Mouse (Mus musculus) cerebellum, adult 2 months (tissue): ENCODE data around the gene Fsip1. TPM values are rescaled to one million over a fixed set of nuclear protein-coding genes. Genes with fewer than 3 reads are reported as not detected.

Experiments used
- DNase-seq, 2 experiments: peaks; one replicate each; pipeline ENCODE4 v3.0.0; 2021
- H3K27ac ChIP-seq: fragments of 200-500 bp; 2 replicates; pipeline ENCODE4 v1.5.1; 2012; ENCODE audit warnings: low read length, control low read depth, inconsistent platforms; ENCODE audit not compliant: insufficient read depth
- H3K27me3 ChIP-seq: fragments of 200-500 bp; 2 replicates; pipeline ENCODE4 v1.6.1; 2012; ENCODE audit warnings: inconsistent platforms, mild to moderate bottlenecking, low read length, moderate library complexity; ENCODE audit not compliant: control insufficient read depth, insufficient read depth
- H3K4me1 ChIP-seq: fragments of 200-500 bp; 2 replicates; pipeline ENCODE4 v1.6.1; 2011; ENCODE audit warnings: low read length; ENCODE audit not compliant: control insufficient read depth, insufficient read depth
- H3K4me3 ChIP-seq: fragments of 200-500 bp; replicated peaks from 2 replicates; pipeline ENCODE3; 2011; ENCODE audit warnings: mild to moderate bottlenecking, low read depth, low read length, control low read depth; ENCODE audit not compliant: insufficient read depth
- CTCF ChIP-seq: fragments of 200-500 bp; IDR thresholded peaks from 2 replicates; pipeline ENCODE4 v1.5.1; 2011; ENCODE audit warnings: low read depth, mild to moderate bottlenecking, control low read depth, low read length, moderate library complexity, borderline replicate concordance; ENCODE audit not compliant: insufficient read depth
- POLR2A ChIP-seq: fragments of 200-500 bp; IDR thresholded peaks from 2 replicates; pipeline ENCODE4 v1.6.1; 2011; ENCODE audit warnings: low read length, control low read depth, borderline replicate concordance; ENCODE audit not compliant: insufficient read depth
- WGBS: fragments of 180-500 bp; shearing (Covaris S2); methylation state at CpG from one replicate; pipeline ENCODE4 v1.1.7; 2018; 5-methylcytosine and 5-hydroxymethylcytosine counted together
- polyA plus RNA-seq: library from polyadenylated mRNA; depleted of rRNA; stranded (reverse); fragments of >200 nt; gene quantifications from 2 replicates; pipeline ENCODE4 v1.2.3, GENCODE M21; 2012

The Fsip1 gene
- polyA plus RNA-seq, 1 experiment, result 0.38 TPM

DNA sequence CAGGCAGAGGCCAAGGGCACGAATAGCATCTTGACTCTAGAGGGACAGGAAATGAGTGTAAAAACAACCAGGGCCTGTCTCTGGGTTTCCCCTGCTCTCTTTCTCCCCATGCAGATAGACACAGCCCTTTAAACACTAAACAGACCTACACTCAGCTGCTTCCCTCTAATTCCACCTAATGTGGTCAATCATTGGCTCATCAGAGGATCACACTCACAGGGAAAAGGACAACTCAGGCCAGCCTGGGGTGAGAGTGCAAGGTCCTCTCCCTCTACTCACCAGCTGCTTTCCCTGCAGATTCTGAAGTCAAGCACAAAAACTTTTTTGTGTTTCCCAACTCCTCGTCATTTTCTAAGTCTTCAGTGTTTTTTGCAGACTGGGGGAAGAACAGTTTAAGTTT is 8.8 kb downstream of the Fsip1 start:
- no peak for TF ChIP-seq CTCF

DNA sequence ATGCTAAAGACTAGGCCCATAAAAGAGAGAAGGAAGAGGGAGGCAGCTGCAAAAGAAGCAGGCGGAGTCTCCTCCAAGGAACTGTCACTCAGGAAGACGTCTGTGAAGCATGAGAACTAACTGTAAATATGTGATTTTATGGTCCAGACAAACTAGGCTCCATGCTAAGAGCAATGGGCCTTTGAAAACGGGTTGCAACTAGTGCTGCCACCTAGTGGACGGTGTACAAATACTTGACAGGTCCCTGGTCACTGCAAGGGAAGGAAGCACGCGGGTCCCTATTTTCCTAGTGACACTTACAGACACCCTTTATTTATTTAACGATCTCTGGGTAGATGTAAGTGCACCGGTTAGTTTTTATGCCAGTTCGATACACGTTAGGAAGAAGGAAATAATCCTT is 10.9 kb downstream of the Fsip1 start:
- Histone ChIP-seq H3K27me3 (no peaks in the 10 kb centered on the region), H3K4me3 (no peak overlapping the region), H3K27ac (no peak overlapping the region), H3K4me1 (no peaks in the 10 kb centered on the region)
- 14% methylated on average over 10 of the region's 10 CpGs for WGBS
- TF ChIP-seq CTCF, result peak; percentile 77
- no peak for TF ChIP-seq POLR2A
- peak; percentile 46 to 60 for DNase-seq

More for the DNA sequence above, 8.8 kb downstream of the Fsip1 start:
- no peak overlapping the region for H3K27ac ChIP-seq
- H3K4me3 ChIP-seq, result no peak overlapping the region
- no peaks in the 10 kb centered on the region for H3K4me1 ChIP-seq
- no peaks in the 10 kb centered on the region for H3K27me3 ChIP-seq
- 57% methylated on average over 2 of the region's 2 CpGs for WGBS
- no peak for DNase-seq

DNA sequence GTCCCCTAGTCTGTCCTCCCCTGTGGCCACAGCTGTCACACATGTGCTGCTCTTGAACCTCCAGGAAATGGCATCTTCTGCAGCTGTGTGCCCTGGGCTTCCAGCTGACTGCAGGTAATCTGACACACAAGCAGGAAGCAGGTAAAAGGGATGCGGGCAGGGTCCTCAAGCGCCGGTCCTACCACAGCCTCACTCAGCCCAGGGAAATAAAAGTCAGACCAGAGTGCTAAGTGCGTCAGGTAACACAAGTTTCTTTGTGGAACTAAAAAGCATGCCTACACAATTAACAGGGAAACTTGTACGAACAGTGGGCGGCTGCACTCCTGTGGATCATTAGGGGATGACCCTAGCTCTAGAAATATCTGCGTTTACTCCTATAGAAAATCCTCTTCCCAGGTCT is 20.6 kb downstream of the Fsip1 start:
- TF ChIP-seq CTCF (no peak), POLR2A (no peak)
- Histone ChIP-seq H3K27me3 (no peaks in the 10 kb centered on the region), H3K4me3 (no peak overlapping the region), H3K4me1 (no peaks in the 10 kb centered on the region), H3K27ac (no peak overlapping the region)
- no peak for DNase-seq
- 83% methylated on average over 7 of the region's 7 CpGs for WGBS

DNA sequence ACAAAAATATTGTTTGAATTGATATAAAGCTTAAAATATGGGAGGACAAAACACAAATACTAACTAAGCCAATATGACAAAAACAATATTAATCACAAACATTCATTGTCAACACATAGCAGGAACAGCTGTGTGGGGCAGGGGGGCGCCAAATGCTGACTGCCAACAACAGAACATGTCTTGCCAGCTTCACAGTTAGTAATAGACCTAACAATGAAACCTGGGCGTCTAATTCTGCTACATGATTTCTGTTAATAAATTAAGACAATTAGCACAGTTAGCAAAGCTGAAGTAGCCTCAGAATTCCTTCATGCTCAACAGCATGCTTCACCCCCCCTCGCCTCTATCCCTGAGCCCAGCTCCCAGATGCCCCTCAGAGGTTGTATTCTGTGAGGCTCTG is 21.2 kb downstream of the Fsip1 start:
- no peak for DNase-seq
- WGBS, result 37% methylated on average over 3 of the region's 3 CpGs
- TF ChIP-seq CTCF, result no peak
- TF ChIP-seq POLR2A, result no peak

DNA sequence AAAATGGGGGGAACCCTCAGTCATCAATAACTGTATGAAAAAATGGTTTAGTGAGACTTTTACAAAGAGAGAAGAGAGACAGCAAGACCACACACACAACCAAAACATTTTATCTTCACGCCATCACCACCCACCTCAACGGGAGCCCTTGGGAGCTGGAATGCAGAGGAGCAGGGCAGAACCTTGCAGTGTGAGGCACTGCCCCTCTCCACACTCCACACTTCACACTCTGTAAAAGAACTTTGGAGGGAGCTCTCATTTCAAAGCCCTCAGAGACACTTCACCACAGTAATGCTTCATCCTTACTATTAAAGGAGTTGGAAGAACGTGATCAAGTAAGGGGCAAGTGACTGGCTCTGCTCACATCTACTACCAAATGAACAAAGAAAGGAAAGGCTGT is 26.2 kb downstream of the Fsip1 start:
- Histone ChIP-seq H3K27me3 (no peaks in the 10 kb centered on the region), H3K27ac (no peak overlapping the region), H3K4me1 (no peaks in the 10 kb centered on the region), H3K4me3 (no peak overlapping the region)
- WGBS, result 76% methylated on average over 3 of the region's 3 CpGs
- TF ChIP-seq POLR2A (no peak), CTCF (no peak)
- no peak for DNase-seq

More for the DNA sequence above, 21.2 kb downstream of the Fsip1 start:
- Histone ChIP-seq H3K4me1 (no peaks in the 10 kb centered on the region), H3K27me3 (no peaks in the 10 kb centered on the region), H3K4me3 (no peak overlapping the region), H3K27ac (no peak overlapping the region)

DNA sequence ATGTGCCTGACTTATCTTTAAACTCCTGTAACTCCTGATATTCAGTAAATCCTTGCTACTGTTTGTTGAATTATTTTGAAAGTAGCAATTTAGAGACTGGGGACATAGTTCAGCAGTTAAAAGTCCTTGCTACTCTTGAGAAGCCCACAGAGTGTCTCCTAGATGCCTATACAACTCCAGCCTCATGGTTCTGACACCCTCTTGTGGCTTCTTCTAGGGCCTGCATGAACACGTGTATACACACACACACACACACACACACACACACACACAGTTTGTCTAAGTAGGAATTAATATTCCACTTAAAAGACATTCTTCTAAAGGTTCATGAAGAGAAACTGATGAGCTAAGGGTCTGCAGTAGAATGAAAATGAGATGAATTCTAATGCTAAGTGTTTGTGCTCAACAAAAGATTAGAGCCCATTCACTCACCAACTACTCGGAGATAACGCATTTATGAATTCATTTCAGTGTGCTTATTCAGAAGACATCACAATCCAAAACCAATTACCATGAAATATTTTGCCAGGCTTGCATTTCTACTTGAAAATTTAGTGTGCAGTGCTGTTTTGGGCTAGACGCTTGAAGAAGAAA is 28.2 kb downstream of the Fsip1 start:
- H3K4me1 ChIP-seq, result no peaks in the 10 kb centered on the region
- H3K4me3 ChIP-seq, result no peak overlapping the region
- H3K27ac ChIP-seq, result no peak overlapping the region
- TF ChIP-seq CTCF, result no peak
- no peak for TF ChIP-seq POLR2A
- DNase-seq, result no peak
- WGBS, result 78% methylated on average over 4 of the region's 4 CpGs
- no peaks in the 10 kb centered on the region for H3K27me3 ChIP-seq

DNA sequence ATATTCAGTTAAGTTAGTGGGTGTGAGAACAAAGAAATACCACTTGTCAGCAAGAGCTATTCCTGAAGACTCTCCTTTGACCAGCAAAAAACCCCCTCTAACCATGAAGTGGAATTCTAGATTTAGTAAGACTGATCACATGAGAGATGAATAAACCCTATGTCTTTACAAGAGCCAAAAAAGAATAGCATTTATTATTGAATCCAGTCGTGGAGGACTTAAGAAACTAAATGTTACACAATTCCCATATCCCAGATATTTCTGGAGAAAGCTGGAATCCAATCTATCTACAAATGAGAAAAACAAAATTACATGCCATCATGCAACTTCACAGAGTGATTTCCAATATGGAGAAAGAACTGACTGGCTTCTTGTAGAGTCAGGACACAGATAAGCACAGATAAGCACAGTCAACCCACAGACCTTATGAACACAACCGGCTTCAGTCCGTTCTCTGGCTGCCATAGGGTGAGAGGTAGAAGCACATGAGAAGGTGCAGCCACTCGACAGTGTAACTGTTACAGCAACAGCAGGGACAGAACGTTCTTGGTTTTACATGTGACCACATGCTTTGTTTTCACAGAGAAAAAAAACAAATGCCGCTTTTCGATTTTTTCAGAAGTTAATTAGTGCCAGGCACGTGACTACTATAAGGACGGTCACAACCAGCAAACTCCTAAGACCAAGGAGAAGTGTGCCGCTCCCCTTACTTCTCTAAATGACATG is 31.3 kb downstream of the Fsip1 start:
- 85% methylated on average over 10 of the region's 10 CpGs for WGBS

DNA sequence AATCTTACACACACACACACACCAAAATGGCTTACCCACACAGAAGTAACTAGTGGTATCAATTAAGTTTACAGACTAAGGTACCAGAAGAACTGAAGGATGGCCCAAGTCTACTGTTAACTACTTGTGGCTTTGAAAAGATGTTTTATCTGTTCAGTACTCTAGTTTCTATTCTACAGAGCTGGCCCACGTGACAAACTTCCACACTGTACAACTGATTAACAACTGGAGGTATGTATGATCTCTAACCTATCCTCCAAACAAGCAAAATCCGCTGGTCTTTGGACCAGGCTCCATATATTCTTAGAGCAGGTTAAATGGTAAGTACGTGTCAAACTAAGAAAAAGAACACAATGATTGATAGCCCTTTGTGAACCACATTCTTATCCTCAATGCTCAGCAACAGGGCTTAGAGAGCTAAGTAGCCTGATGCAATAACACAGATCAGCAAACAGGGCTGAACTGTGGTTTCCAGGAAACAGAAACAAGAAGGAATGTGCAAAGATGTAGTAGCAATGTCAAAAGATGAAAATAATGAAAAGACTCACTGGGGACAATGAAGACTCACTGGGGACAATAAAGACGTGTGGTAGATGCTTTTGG is 38.7 kb downstream of the Fsip1 start:
- WGBS, result 27% methylated on average over 4 of the region's 4 CpGs
- no peak for DNase-seq
- TF ChIP-seq POLR2A (no peak), CTCF (no peak)
- Histone ChIP-seq H3K27ac (no peak overlapping the region), H3K4me1 (no peaks in the 10 kb centered on the region), H3K27me3 (no peaks in the 10 kb centered on the region), H3K4me3 (no peak overlapping the region)

More for the DNA sequence above, 31.3 kb downstream of the Fsip1 start:
- H3K4me1 ChIP-seq, result no peaks in the 10 kb centered on the region
- no peaks in the 10 kb centered on the region for H3K27me3 ChIP-seq
- no peak for DNase-seq
- H3K27ac ChIP-seq, result no peak overlapping the region
- H3K4me3 ChIP-seq, result no peak overlapping the region
- TF ChIP-seq CTCF, result no peak
- no peak for TF ChIP-seq POLR2A
